Mouse (Mus musculus): ENCODE data around the gene Oas1e.

The Oas1e gene

DNA sequence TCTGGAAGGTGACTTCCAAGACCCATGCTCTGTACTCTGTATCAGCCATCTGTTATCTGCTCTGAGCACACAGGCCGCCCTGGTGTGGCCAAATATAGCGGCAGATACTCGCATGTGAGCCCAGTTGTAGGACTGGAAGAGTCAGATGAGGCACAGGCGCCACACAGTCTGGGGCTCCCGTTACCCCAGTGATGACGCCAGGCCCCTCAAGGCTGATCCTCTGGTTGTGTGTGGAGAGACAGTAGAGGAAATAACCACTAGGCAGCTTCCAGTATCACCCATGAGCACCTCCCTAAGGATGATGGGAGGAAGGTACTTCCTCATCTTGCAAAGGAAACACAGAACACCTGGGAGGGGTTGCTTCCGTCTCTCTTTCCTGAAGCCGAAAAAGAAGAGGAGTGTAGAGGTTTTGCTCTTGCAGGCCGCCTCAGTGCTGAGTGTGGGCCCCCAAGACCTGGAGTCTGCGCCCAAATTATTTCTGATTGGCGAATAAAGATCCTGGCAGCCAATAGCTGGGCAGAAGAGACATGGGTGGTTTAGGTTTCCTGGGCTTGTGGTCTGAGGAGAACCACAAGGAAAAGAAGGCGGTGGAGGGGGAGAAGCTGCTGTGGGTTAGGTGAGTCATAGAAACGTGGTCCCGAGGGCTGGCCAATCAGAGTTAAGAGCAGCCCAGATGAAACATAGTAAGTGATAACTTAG lies 19.9 kb downstream of the Oas1e start:
- DNase-seq: no peak

DNA sequence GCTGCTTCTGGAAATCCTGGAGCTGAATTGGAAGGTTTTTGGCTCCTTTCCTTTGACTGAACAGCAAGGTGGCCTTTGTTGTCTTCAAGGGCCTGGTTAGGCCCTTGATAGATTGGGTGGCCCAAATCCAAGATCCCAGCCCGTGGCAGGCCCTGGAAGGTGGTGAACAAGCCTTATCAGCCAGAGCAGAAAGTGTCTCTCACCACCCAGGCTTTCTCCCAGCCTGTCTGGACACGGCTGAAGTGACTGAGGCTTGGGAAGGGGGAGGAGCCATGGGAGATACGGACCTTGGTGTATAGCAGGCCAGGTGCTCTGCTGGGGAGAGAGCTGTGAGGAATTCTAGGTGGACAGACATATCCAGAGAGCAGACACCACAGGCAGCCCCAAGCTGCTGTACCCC lies 25.9 kb downstream of the Oas1e start:
- DNase-seq: no peak

DNA sequence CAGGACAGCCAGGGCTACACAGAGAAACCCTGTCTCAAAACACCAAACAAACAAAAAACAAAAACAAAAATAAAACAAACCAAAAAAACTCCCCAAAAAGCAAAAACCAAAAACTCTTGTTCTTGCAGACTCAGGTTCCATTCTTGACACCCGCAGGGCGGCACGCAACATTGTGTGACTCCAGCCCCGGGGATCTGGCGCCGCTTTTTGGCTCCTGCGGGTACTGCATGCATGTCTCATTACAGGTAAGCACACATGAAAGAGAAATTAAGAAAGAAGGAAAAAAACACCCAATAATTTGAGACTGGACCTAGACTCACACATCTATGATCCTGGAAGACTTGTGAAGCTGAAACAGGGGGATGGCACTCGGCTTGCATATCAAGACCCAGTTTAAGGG lies 30.3 kb downstream of the Oas1e start:
- no peak for DNase-seq

DNA sequence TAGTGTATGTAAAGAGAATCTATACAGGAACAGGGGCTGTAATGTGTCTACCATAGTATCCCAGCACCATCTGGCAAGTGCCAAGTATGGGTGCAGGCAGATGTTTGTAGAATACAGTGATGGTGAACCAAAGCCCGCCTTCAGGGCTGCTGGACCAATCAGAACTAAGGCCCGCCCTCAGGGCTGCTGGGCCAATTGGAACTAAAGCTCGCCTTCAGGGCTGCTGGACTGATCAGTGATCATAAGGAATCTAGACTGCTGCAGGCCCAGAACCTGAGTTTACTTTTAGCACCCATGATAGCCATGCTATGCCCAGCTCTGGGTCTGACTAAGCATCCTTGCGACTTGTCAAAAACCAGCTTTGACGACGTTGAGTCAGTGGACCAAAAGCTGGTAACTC lies 33.4 kb downstream of the Oas1e start:
- no peak for DNase-seq

DNA sequence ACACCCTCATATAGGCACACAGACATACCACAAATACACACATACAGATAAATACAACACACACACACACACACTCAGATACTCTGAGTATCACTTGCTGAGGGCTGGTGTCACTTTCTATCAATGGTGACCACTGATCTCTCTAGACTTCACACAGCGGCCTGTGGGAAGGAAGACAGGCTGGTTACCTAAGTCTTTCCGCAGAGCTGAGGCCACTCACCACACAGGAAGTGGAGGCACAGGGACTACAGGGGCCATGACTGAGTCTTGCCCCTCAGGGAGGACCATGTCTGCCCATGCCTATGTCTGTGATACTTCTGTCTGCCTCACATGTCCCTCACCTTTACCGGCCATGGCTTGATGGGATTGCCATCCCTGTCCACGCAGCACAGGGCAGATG lies 41.1 kb downstream of the Oas1e start:
- DNase-seq: no peak

DNA sequence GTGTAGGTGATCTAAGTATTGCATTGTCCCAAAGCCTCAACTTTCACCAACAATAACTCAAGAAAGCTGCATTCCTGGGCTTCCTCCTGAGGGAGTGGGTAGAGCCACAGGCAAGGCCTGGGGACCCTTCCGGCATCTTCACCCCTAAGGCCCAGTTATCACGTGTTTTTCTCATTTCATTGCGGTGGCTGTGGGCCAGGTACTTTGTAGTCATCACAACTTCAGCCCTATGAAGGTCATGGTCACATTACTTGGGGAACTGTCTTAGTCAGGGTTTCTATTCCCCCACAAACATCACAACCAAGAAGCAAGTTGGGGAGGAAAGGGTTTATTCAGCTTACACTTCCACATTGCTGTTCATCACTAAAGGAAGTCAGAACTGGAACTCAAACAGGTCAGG lies 42.5 kb downstream of the Oas1e start:
- DNase-seq: no peak

DNA sequence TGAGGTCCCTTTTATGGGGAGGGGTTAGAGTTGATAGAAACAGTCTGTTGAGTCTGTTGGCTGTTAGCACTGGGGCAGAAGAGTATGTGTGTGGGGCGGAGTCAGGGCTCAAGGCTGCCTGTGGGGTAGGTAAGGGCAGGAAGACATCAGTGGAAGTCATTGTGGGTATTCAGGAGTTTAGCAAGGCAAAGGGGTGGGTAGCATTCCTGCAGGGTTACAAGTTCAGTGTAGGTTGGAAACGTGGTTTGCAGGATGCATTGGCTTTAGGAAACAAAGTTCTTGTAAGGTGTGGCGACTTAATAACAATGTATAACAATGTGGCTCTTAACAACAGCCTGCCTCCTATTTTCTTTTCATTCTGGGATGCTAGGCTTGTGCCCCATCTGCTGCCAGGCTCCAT lies 44.1 kb downstream of the Oas1e start:
- DNase-seq: no peak

DNA sequence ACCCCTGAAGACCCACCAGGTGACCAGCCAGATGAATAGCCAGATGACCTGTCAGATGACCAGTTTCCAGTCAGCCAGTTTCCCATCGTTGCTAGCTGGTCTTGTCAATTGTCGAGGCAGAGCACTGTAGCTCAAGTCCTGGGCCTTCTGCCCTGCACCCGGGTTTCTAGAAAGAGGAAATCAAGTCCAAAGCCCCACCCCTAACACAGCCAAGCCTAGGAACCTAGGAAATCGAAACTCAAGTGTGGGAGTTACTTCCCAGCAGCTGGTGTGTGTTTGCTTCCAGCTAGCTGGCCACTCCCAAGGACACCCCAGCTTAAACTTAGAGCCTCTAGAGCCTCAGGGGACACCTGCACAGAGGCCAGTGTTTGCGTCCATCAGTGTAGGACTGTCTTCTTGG lies 45.6 kb downstream of the Oas1e start, which contains the start of gene Oas2:
TSS of gene Oas2 (minus strand) at position 166 of the 400 bp plus-strand sequence.
- DNase-seq: no peak

DNA sequence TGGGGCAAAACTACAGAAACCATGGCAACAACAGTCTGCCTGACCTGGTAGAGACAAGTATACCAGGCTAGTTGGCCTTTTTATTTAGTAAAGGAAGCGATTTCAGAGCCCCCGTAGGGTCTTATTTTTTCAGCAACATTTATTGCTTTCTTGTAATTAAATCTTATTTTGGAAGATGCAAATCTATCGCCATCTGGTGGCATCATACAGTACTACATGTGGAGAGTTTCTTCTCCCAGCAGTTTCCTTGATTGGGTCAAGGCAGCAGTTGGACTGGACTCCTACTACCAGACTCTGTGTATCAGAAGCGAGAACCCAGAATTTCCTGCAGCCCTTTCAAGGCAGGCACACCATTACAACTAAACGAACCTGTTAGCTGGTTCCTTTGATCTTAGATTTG lies 48.9 kb downstream of the Oas1e start:
- DNase-seq: peak; percentile 56

DNA sequence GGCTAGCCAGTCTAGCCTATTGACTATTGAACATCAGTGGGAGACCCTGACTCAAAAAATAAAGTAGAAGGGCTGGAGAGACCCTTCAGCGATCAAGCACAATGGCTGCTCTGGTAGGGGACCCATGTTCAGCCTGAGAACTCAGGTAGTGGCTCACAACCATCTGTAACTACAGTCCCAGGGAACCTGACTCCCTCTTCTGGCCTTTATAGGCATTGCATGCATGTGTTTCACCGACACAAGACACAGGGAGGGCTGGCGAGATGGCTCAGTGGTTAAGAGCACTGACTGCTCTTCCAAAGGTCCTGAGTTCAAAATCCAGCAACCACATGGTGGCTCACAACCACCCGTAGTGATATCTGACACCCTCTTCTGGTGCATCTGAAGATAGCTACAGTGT lies 53.2 kb downstream of the Oas1e start:
- no peak for DNase-seq

All from right cerebral cortex, postnatal 4 days (tissue).